Mouse (Mus musculus) layer of hippocampus, postnatal 36 days (tissue): Measurements from ENCODE around the gene Brca1. TPM values are rescaled to one million over a fixed set of nuclear protein-coding genes. Genes with fewer than 3 reads are reported as not detected.
"Not testable (repeated sequence)": the region's sequence is repeated elsewhere in the genome, so short reads cannot be mapped to it uniquely, and the experiment has no call there.

ENCODE experiments used
- DNase-seq, 2 experiments: peaks; one replicate each; pipeline ENCODE4 v3.0.0; 2022
- total RNA-seq, 2 experiments: library from RNA; stranded (reverse); gene quantifications; 2 replicates each; pipeline ENCODE4 v1.2.3; 2021

Brca1 gene
- total RNA-seq, 2 experiments from 2014 or later = 0.96 to 1.6 TPM

- no peak for DNase-seq
Measured at GRCm38 (mm10) chr11:101448899-101449298, 102.9 kb downstream of the Brca1 start.

- DNase-seq = no peak
Measured at GRCm38 (mm10) chr11:101448274-101448746, 103.4 kb downstream of the Brca1 start, which contains the start of gene Ifi35. Gene Ifi35, plus strand, starts transcription at chr11:101448407.

- no peak for DNase-seq
Measured at GRCm38 (mm10) chr11:101447786-101448185, 104.0 kb downstream of the Brca1 start.

- not testable (repeated sequence) for DNase-seq
Measured at GRCm38 (mm10) chr11:101446860-101447259, 104.9 kb downstream of the Brca1 start.

- DNase-seq = no peak
Measured at GRCm38 (mm10) chr11:101446319-101446718, 105.4 kb downstream of the Brca1 start.

GRCm38 (mm10) chr11:101442760-101443159 is 109.0 kb downstream of the Brca1 start:
- no peak for DNase-seq

GRCm38 (mm10) chr11:101442127-101442693 is 109.5 kb downstream of the Brca1 start, which contains the start of gene Rpl27:
Gene Rpl27, plus strand, starts transcription at chr11:101442298.
- peak; percentile 96 to 98 for DNase-seq

- DNase-seq = not testable (repeated sequence)
Measured at GRCm38 (mm10) chr11:101441450-101442126, 110.2 kb downstream of the Brca1 start.

Other genes starting within 250 kb of the Brca1 start
- 100 to 1,000 TPM; 217 to 238 TPM for gene Becn1, start 249.7 kb downstream of the Brca1 start, total RNA-seq
- 100 to 1,000 TPM; 121 to 122 TPM for gene Psme3, start 235.7 kb downstream of the Brca1 start, total RNA-seq
- 1 to 10 TPM; 8.4 to 9.7 TPM for gene Aoc2, start 226.9 kb downstream of the Brca1 start, total RNA-seq
- gene Aoc3, start 221.3 kb downstream of the Brca1 start, total RNA-seq = 1 to 10 TPM in 1 of 2 experiments, under 1 TPM in 1; 0.62 to 1.4 TPM
- not detected for gene G6pc, start 184.4 kb downstream of the Brca1 start, total RNA-seq
- gene Aarsd1, start 134.3 kb downstream of the Brca1 start, total RNA-seq = 10 to 100 TPM; 41.4 to 43.7 TPM
- gene Gm27029, start 127.2 kb downstream of the Brca1 start, total RNA-seq = 1 to 10 TPM; 7.1 to 8.8 TPM
- gene Rundc1, start 126.9 kb downstream of the Brca1 start, total RNA-seq = 10 to 100 TPM; 34.8 to 36.3 TPM
- gene Ptges3l, start 126.6 kb downstream of the Brca1 start, total RNA-seq = 1 to 10 TPM; 1.7 to 2.0 TPM
- gene Rpl27, start 109.7 kb downstream of the Brca1 start, total RNA-seq = 10 to 100 TPM; 28.5 to 39.7 TPM
- 1 to 10 TPM; 2.5 to 3.1 TPM for gene Ifi35, start 103.5 kb downstream of the Brca1 start, total RNA-seq
- 100 to 1,000 TPM; 123 TPM for gene Rnd2, start 87.0 kb downstream of the Brca1 start, total RNA-seq
- gene Vat1, start 85.7 kb downstream of the Brca1 start, total RNA-seq = 10 to 100 TPM; 28.0 to 28.2 TPM
- 100 to 1,000 TPM; 142 to 194 TPM for gene Nbr1, start 194 bp upstream of the Brca1 start, total RNA-seq
- gene Tmem106a, start 30.3 kb upstream of the Brca1 start, total RNA-seq = 1 to 10 TPM; 1.3 to 2.7 TPM
- not detected for gene Gm11634, start 47.3 kb upstream of the Brca1 start, total RNA-seq
- gene Rdm1, start 75.2 kb upstream of the Brca1 start, total RNA-seq = 1 to 10 TPM; 6.7 to 9.4 TPM
- gene Arl4d, start 113.6 kb upstream of the Brca1 start, total RNA-seq = 10 to 100 TPM; 12.9 to 13.8 TPM
- gene Dhx8, start 181.0 kb upstream of the Brca1 start, total RNA-seq = 10 to 100 TPM; 35.6 to 40.4 TPM
- gene Etv4, start 233.4 kb upstream of the Brca1 start, total RNA-seq = 10 to 100 TPM; 15.1 to 16.3 TPM